Mouse (Mus musculus): ENCODE results near the gene Syngr3.
"Not testable (repeated sequence)": the region's sequence is repeated elsewhere in the genome, so short reads cannot be mapped to it uniquely, and the experiment has no call there.

Syngr3 gene

GRCm38 (mm10) chr17:24689251-24690081, at the start of gene Syngr3:
Gene Syngr3 (minus strand): TSS chr17:24689955.
- DNase-seq, result peak; percentile 84 to 85

GRCm38 (mm10) chr17:24738238-24738637, 48.5 kb upstream of the Syngr3 start:
- no peak for DNase-seq

- DNase-seq, result no peak
Observed at GRCm38 (mm10) chr17:24737135-24737810, 47.5 kb upstream of the Syngr3 start.

GRCm38 (mm10) chr17:24736330-24737051, 46.7 kb upstream of the Syngr3 start, which contains the start of gene Msrb1:
Gene Msrb1 (plus strand): TSS chr17:24736642.
- peak; percentile 93 to 96 for DNase-seq

GRCm38 (mm10) chr17:24735446-24735845, 45.7 kb upstream of the Syngr3 start:
- DNase-seq, result no peak

GRCm38 (mm10) chr17:24734513-24734912, 44.8 kb upstream of the Syngr3 start:
- no peak for DNase-seq

GRCm38 (mm10) chr17:24733434-24734050, 43.8 kb upstream of the Syngr3 start:
- no peak for DNase-seq

GRCm38 (mm10) chr17:24732233-24732935, 42.6 kb upstream of the Syngr3 start:
- no peak for DNase-seq

- DNase-seq, result no peak
Observed at GRCm38 (mm10) chr17:24730787-24731186, 41.0 kb upstream of the Syngr3 start.

- DNase-seq, result no peak
Observed at GRCm38 (mm10) chr17:24729067-24729466, 39.3 kb upstream of the Syngr3 start.

- no peak for DNase-seq
Observed at GRCm38 (mm10) chr17:24728184-24728583, 38.4 kb upstream of the Syngr3 start.

- no peak for DNase-seq
Observed at GRCm38 (mm10) chr17:24727618-24728017, 37.9 kb upstream of the Syngr3 start, which contains the start of gene Rpl3l. Gene Rpl3l (plus strand): TSS chr17:24727820.

GRCm38 (mm10) chr17:24725637-24726390, 36.1 kb upstream of the Syngr3 start:
- DNase-seq, result no peak

GRCm38 (mm10) chr17:24724184-24724583, 34.4 kb upstream of the Syngr3 start, which contains the start of gene Ndufb10:
Gene Ndufb10 (minus strand): TSS chr17:24724478.
- peak; percentile 99 to 100 for DNase-seq

GRCm38 (mm10) chr17:24723881-24724180, 34.1 kb upstream of the Syngr3 start:
- no peak for DNase-seq

- DNase-seq, result no peak
Observed at GRCm38 (mm10) chr17:24723122-24723880, 33.5 kb upstream of the Syngr3 start.

GRCm38 (mm10) chr17:24722220-24722924, 32.6 kb upstream of the Syngr3 start:
- DNase-seq, result no peak

- DNase-seq, result not testable (repeated sequence)
Observed at GRCm38 (mm10) chr17:24721383-24721955, 31.7 kb upstream of the Syngr3 start.

- DNase-seq, result not testable (repeated sequence)
Observed at GRCm38 (mm10) chr17:24720616-24721015, 30.9 kb upstream of the Syngr3 start.

Measured in cerebellum, postnatal 10 days (tissue).